ENCODE assay signal across 11 mouse cellular contexts in the genomic region with DNA sequence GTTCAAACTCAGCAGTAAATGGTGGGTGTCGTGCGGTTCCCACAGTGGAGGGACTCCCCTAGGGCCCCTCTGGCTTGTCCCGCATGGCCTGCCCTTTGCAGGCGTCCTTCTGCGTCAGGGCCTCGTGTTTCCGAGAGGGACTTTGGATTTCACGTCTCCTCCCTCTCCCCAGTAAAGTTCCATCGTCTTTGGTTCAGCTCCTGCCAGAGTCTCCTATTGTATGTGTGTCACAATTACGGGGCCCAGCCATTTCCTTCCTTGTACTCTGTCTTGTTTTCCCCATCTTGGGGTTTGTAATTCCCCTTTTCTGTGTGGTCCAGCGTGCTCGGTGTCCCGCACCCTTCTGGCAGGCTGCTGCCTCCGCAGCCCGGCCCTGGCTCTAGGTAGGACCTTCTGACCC. TPM values are rescaled to one million over a fixed set of nuclear protein-coding genes. Genes with fewer than 3 reads are reported as not detected.
DNase-seq lines count a peak whose midpoint lies in the region; ATAC-seq and TF ChIP-seq lines count a peak whose summit lies in the region.
"Had no signal": no experiment of that assay in that cellular context is flagged by ENCODE, and none has a peak within 500 bp of the region (broad histone marks: within the 10 kb centered on the region; RNA-seq: fewer than 3 reads in every experiment).

No protein-coding gene starts in this region.

- ATAC-seq in kidney, postnatal 0 days (replicated peaks; ENCODE audit: low FRiP score, low read depth): no peak
- ATAC-seq in kidney, embryonic 14.5 days (ENCODE audit: low FRiP score, low TSS enrichment): no peak
- peak; percentile 6; the same call in 1 of the 2 replicates for ATAC-seq in common myeloid progenitor, adult 5-6 weeks (replicated peaks; ENCODE audit: low read depth, poor library complexity, severe bottlenecking)
- ATAC-seq in granulocyte monocyte progenitor cell, adult 5-6 weeks (replicated peaks; ENCODE audit: poor library complexity, severe bottlenecking): peak; percentile 36
- ATAC-seq in megakaryocyte, adult 5-6 weeks (ENCODE audit: poor library complexity, severe bottlenecking): peak; percentile 20

- peaks cover 36% of the 10 kb centered on the region for H3K4me1 ChIP-seq in kidney, postnatal 0 days (replicated peaks; ENCODE audit: insufficient read depth, low read length)
- peaks cover 53% of the 10 kb centered on the region for H3K4me1 ChIP-seq in kidney, embryonic 14.5 days (ENCODE audit: control insufficient read depth, insufficient read depth, low read length)

- H3K36me3 ChIP-seq in kidney, postnatal 0 days (ENCODE audit: insufficient read depth, low read length): no peaks in the 10 kb centered on the region
- no peaks in the 10 kb centered on the region; the same call in 1 of the 2 replicates for H3K36me3 ChIP-seq in kidney, embryonic 14.5 days (ENCODE audit: control insufficient read depth, insufficient read depth, low read length)
- H3K36me3 ChIP-seq: heart, embryonic 15.5 days had no signal

- H3K4me2 ChIP-seq in kidney, postnatal 0 days (ENCODE audit: low read length): no peak overlapping the region
- no peak overlapping the region for H3K4me2 ChIP-seq in kidney, embryonic 14.5 days (replicated peaks; ENCODE audit: low read depth, low read length)
- H3K4me2 ChIP-seq: heart, embryonic 15.5 days had no signal

- no peak for DNase-seq in kidney, postnatal 0 days (ENCODE audit: low spot score)
- no peak for DNase-seq in thymus, postnatal 0 days (ENCODE audit: low spot score)
- DNase-seq in c-Kit-positive CD71-positive TER-119-positive erythroid progenitor cells, embryonic 14.5 days (ENCODE audit: low spot score): no peak
- DNase-seq: cerebellum, adult 8-10 months; layer of hippocampus, postnatal 36 days; thymus, postnatal 4 days had no signal

- H3K9me3 ChIP-seq in kidney, postnatal 0 days (replicated peaks; ENCODE audit: low read length): no peaks in the 10 kb centered on the region
- no peaks in the 10 kb centered on the region for H3K9me3 ChIP-seq in kidney, embryonic 14.5 days (ENCODE audit: control insufficient read depth, low read length)
- H3K9me3 ChIP-seq: heart, embryonic 15.5 days had no signal

- H3K27me3 ChIP-seq in kidney, postnatal 0 days (ENCODE audit: insufficient read depth, low read length): no peaks in the 10 kb centered on the region
- no peaks in the 10 kb centered on the region for H3K27me3 ChIP-seq in kidney, embryonic 14.5 days (ENCODE audit: control insufficient read depth, insufficient read depth, low read length)
- H3K27me3 ChIP-seq: heart, embryonic 15.5 days had no signal

- no peak overlapping the region for H3K4me3 ChIP-seq in kidney, postnatal 0 days (replicated peaks; ENCODE audit: low read depth, low read length)
- no peak overlapping the region for H3K4me3 ChIP-seq in kidney, embryonic 14.5 days (ENCODE audit: low read length)
- H3K4me3 ChIP-seq: heart, embryonic 15.5 days had no signal

- H3K27ac ChIP-seq in kidney, postnatal 0 days: peak overlapping the region; percentile 13; the same call in 1 of the 2 replicates
- H3K27ac ChIP-seq in kidney, embryonic 14.5 days (ENCODE audit: low read depth, low read length): no peak overlapping the region

- H3K9ac ChIP-seq in kidney, postnatal 0 days (ENCODE audit: low read depth, low read length): no peak overlapping the region
- no peak overlapping the region for H3K9ac ChIP-seq in kidney, embryonic 14.5 days (ENCODE audit: low read depth, low read length)
- H3K9ac ChIP-seq: heart, embryonic 15.5 days had no signal

- WGBS in kidney, postnatal 0 days: 60% methylated on average over 15 of the region's 15 CpGs
- 71% methylated on average over 15 of the region's 15 CpGs for WGBS in kidney, embryonic 14.5 days

- no peak for TF ChIP-seq CTCF in kidney, postnatal 0 days (IDR thresholded peaks at IDR 0.05; ENCODE audit: low read depth)

RNA-seq across cellular contexts. Expression of a gene that starts 20.2 kb away (rescaled TPM):
- 6.4 and 8.8 TPM in 2 replicates for polyA plus RNA-seq in kidney, postnatal 0 days (2015; fragmentation: Nextera tagmentation; extraction: Ambion mirVana)
- 7.2 and 10.1 TPM in 2 replicates for polyA plus RNA-seq in kidney, embryonic 14.5 days (2014; fragmentation: Nextera tagmentation; extraction: Ambion mirVana)
- 7.0 and 11.9 TPM in 2 replicates for total RNA-seq in common myeloid progenitor, adult 5-6 weeks (2017)
- total RNA-seq in granulocyte monocyte progenitor cell, adult 5-6 weeks (2014; fragmentation: Nextera tagmentation): 18.2 and 23.9 TPM in 2 replicates
- 5.7 and 6.3 TPM in 2 replicates for total RNA-seq in granulocyte monocyte progenitor cell, adult 5-6 weeks (2017)
- total RNA-seq in megakaryocyte, adult 5-6 weeks (2015): 10.3 and 10.7 TPM in 2 replicates
- total RNA-seq in megakaryocyte, adult 5-6 weeks (2017): 9.3 and 10.0 TPM in 2 replicates
- polyA plus RNA-seq in thymus, postnatal 0 days (2015; fragmentation: Nextera tagmentation; extraction: Ambion mirVana): 8.1 and 9.3 TPM in 2 replicates

RNA-seq across cellular contexts. Expression of a gene that starts 42.2 kb away (rescaled TPM):
- 5.6 and 5.8 TPM in 2 replicates for polyA plus RNA-seq in kidney, postnatal 0 days (2015; fragmentation: Nextera tagmentation; extraction: Ambion mirVana)
- 4.4 and 6.5 TPM in 2 replicates for polyA plus RNA-seq in kidney, embryonic 14.5 days (2014; fragmentation: Nextera tagmentation; extraction: Ambion mirVana)
- 8.2 and 11.7 TPM in 2 replicates for total RNA-seq in common myeloid progenitor, adult 5-6 weeks (2017)
- 18.2 and 19.0 TPM in 2 replicates for total RNA-seq in granulocyte monocyte progenitor cell, adult 5-6 weeks (2014; fragmentation: Nextera tagmentation)
- total RNA-seq in granulocyte monocyte progenitor cell, adult 5-6 weeks (2017): 6.1 TPM in 2 replicates
- 21.2 and 21.4 TPM in 2 replicates for total RNA-seq in megakaryocyte, adult 5-6 weeks (2015)
- 14.5 and 19.0 TPM in 2 replicates for total RNA-seq in megakaryocyte, adult 5-6 weeks (2017)
- 2.9 and 5.1 TPM in 2 replicates for polyA plus RNA-seq in thymus, postnatal 0 days (2015; fragmentation: Nextera tagmentation; extraction: Ambion mirVana)

Comparison
In these comparisons a context has a peak if more than half of its experiments do, and no peak if none do; other contexts are left out.
1. ATAC-seq: peak in common myeloid progenitor, adult 5-6 weeks (single experiment), granulocyte monocyte progenitor cell, adult 5-6 weeks (single experiment) and megakaryocyte, adult 5-6 weeks (single experiment); none in kidney, postnatal 0 days (single experiment) and kidney, embryonic 14.5 days (single experiment).